Mouse (Mus musculus): ENCODE measurements around the gene Paip2b. TPM values are rescaled to one million over a fixed set of nuclear protein-coding genes. Genes with fewer than 3 reads are reported as not detected.
A peak's percentile ranks its signal among the peaks of the same experiment; 100 is the strongest.

The Paip2b gene
- polyA plus RNA-seq, 1 experiment: 14.4 TPM

GRCm38 (mm10) chr6:83866423-83866822 lies 34.9 kb upstream of the Paip2b start:
- no peak overlapping the region for H3K4me3 ChIP-seq
- no peaks in the 10 kb centered on the region for H3K36me3 ChIP-seq (ENCODE audit: control insufficient read depth, insufficient read depth)
- TF ChIP-seq CEBPB (IDR thresholded peaks at IDR 0.05; ENCODE audit: insufficient read depth, poor library complexity, severe bottlenecking): no peak
- TF ChIP-seq POLR2AphosphoS2 (IDR thresholded peaks at IDR 0.05; ENCODE audit: insufficient read length, low read depth): no peak
- no peak for TF ChIP-seq SRF (IDR thresholded peaks at IDR 0.05; ENCODE audit: control insufficient read depth, insufficient read length, low read depth)
- no peak for TF ChIP-seq TCF3 (IDR thresholded peaks at IDR 0.05; ENCODE audit: insufficient read length, low read depth)
- no peak for TF ChIP-seq E2F4 (IDR thresholded peaks at IDR 0.05; ENCODE audit: insufficient read depth)
- no peak for TF ChIP-seq MYOD1 (IDR thresholded peaks at IDR 0.05; ENCODE audit: control insufficient read depth in 1 of 3, insufficient read length in 2 of 3, low read depth in 2 of 3)
- TF ChIP-seq MYOG (IDR thresholded peaks at IDR 0.05; ENCODE audit: control insufficient read depth in 1 of 3, insufficient read depth in 1 of 3, insufficient read length in 2 of 3, low read depth in 2 of 3): no peak
- no peak for TF ChIP-seq USF1 (IDR thresholded peaks at IDR 0.05; ENCODE audit: low read depth)
- TF ChIP-seq MAX (IDR thresholded peaks at IDR 0.05; ENCODE audit: low read depth): no peak
- no peak for TF ChIP-seq TCF12 (IDR thresholded peaks at IDR 0.05; ENCODE audit: insufficient read depth, poor library complexity, severe bottlenecking)
- TF ChIP-seq REST (IDR thresholded peaks at IDR 0.05; ENCODE audit: insufficient read depth, insufficient read length): no peak
- H3K4me2 ChIP-seq (ENCODE audit: low read depth): peak overlapping the region; percentile 99
- H3K27me3 ChIP-seq (ENCODE audit: control insufficient read depth, insufficient read depth, insufficient read length): peaks cover 13% of the 10 kb centered on the region
- H3ac ChIP-seq (ENCODE audit: control insufficient read depth, insufficient read length): no peak overlapping the region
- no peaks in the 10 kb centered on the region for H3K79me2 ChIP-seq (ENCODE audit: control insufficient read depth, insufficient read depth)

GRCm38 (mm10) chr6:83863538-83863937 lies 32.0 kb upstream of the Paip2b start:
- no peaks in the 10 kb centered on the region for H3K79me2 ChIP-seq (ENCODE audit: control insufficient read depth, insufficient read depth)
- TF ChIP-seq POLR2AphosphoS2 (IDR thresholded peaks at IDR 0.05; ENCODE audit: insufficient read length, low read depth) (no peak), MYOD1 (IDR thresholded peaks at IDR 0.05; ENCODE audit: control insufficient read depth in 1 of 3, insufficient read length in 2 of 3, low read depth in 2 of 3) (no peak), MAX (IDR thresholded peaks at IDR 0.05; ENCODE audit: low read depth) (no peak), CEBPB (IDR thresholded peaks at IDR 0.05; ENCODE audit: insufficient read depth, poor library complexity, severe bottlenecking) (no peak), TCF12 (IDR thresholded peaks at IDR 0.05; ENCODE audit: insufficient read depth, poor library complexity, severe bottlenecking) (no peak), MYOG (IDR thresholded peaks at IDR 0.05; ENCODE audit: control insufficient read depth in 1 of 3, insufficient read depth in 1 of 3, insufficient read length in 2 of 3, low read depth in 2 of 3) (no peak), SRF (IDR thresholded peaks at IDR 0.05; ENCODE audit: control insufficient read depth, insufficient read length, low read depth) (no peak), E2F4 (IDR thresholded peaks at IDR 0.05; ENCODE audit: insufficient read depth) (no peak), TCF3 (IDR thresholded peaks at IDR 0.05; ENCODE audit: insufficient read length, low read depth) (no peak), USF1 (IDR thresholded peaks at IDR 0.05; ENCODE audit: low read depth) (no peak), REST (IDR thresholded peaks at IDR 0.05; ENCODE audit: insufficient read depth, insufficient read length) (no peak), POLR2A (IDR thresholded peaks at IDR 0.05; ENCODE audit: insufficient read length, low read depth) (no peak)
- no peak overlapping the region for H3K4me2 ChIP-seq (ENCODE audit: low read depth)
- H3K27me3 ChIP-seq (ENCODE audit: control insufficient read depth, insufficient read depth, insufficient read length): peaks cover 15% of the 10 kb centered on the region
- no peaks in the 10 kb centered on the region for H3K36me3 ChIP-seq (ENCODE audit: control insufficient read depth, insufficient read depth)
- no peak overlapping the region for H3ac ChIP-seq (ENCODE audit: control insufficient read depth, insufficient read length)
- H3K4me3 ChIP-seq: no peak overlapping the region

- no peak for TF ChIP-seq CEBPB (IDR thresholded peaks at IDR 0.05; ENCODE audit: insufficient read depth, poor library complexity, severe bottlenecking)
- no peak for TF ChIP-seq E2F4 (IDR thresholded peaks at IDR 0.05; ENCODE audit: insufficient read depth)
- no peak for TF ChIP-seq MYOD1 (IDR thresholded peaks at IDR 0.05; ENCODE audit: control insufficient read depth in 1 of 3, insufficient read length in 2 of 3, low read depth in 2 of 3)
- TF ChIP-seq POLR2A (IDR thresholded peaks at IDR 0.05; ENCODE audit: insufficient read length, low read depth): no peak
- TF ChIP-seq TCF12 (IDR thresholded peaks at IDR 0.05; ENCODE audit: insufficient read depth, poor library complexity, severe bottlenecking): no peak
- no peak for TF ChIP-seq USF1 (IDR thresholded peaks at IDR 0.05; ENCODE audit: low read depth)
- TF ChIP-seq POLR2AphosphoS2 (IDR thresholded peaks at IDR 0.05; ENCODE audit: insufficient read length, low read depth): no peak
- TF ChIP-seq MYOG (IDR thresholded peaks at IDR 0.05; ENCODE audit: control insufficient read depth in 1 of 3, insufficient read depth in 1 of 3, insufficient read length in 2 of 3, low read depth in 2 of 3): no peak
- no peak for TF ChIP-seq TCF3 (IDR thresholded peaks at IDR 0.05; ENCODE audit: insufficient read length, low read depth)
- no peak for TF ChIP-seq SRF (IDR thresholded peaks at IDR 0.05; ENCODE audit: control insufficient read depth, insufficient read length, low read depth)
- TF ChIP-seq REST (IDR thresholded peaks at IDR 0.05; ENCODE audit: insufficient read depth, insufficient read length): no peak
- TF ChIP-seq MAX (IDR thresholded peaks at IDR 0.05; ENCODE audit: low read depth): no peak
- Histone ChIP-seq H3K79me2 (ENCODE audit: control insufficient read depth, insufficient read depth) (no peaks in the 10 kb centered on the region), H3K27me3 (ENCODE audit: control insufficient read depth, insufficient read depth, insufficient read length) (peaks cover 11% of the 10 kb centered on the region), H3K36me3 (ENCODE audit: control insufficient read depth, insufficient read depth) (no peaks in the 10 kb centered on the region), H3K4me2 (ENCODE audit: low read depth) (no peak overlapping the region), H3K4me3 (no peak overlapping the region), H3ac (ENCODE audit: control insufficient read depth, insufficient read length) (no peak overlapping the region)
These were observed 28.5 kb upstream of the Paip2b start for GRCm38 (mm10) chr6:83860033-83860432.

DNA sequence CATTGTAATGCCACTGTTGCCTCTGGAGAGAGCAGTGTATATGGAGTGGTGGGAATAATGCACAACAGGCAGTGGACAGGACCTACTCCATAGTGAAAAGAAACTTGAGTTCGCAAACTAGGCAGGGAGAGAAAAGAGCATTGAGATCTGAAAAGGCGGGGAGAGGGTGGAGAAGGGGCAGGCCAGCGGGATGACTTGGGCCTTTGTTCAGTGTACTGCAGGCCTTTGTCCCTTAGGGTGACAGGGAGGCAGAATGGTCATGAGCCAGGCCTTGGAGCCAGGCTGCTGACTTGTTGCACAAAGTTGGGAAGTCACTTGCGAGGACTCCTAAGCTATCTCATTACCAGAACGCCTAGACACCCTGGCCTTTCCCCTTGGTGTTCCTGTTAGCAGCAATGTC lies 25.9 kb upstream of the Paip2b start:
- TF ChIP-seq MAX (IDR thresholded peaks at IDR 0.05; ENCODE audit: low read depth): no peak
- Histone ChIP-seq H3K4me3 (no peak overlapping the region), H3K79me2 (ENCODE audit: control insufficient read depth, insufficient read depth) (no peaks in the 10 kb centered on the region), H3ac (ENCODE audit: control insufficient read depth, insufficient read length) (no peak overlapping the region), H3K27me3 (ENCODE audit: control insufficient read depth, insufficient read depth, insufficient read length) (peaks cover 11% of the 10 kb centered on the region), H3K36me3 (ENCODE audit: control insufficient read depth, insufficient read depth) (no peaks in the 10 kb centered on the region), H3K4me2 (ENCODE audit: low read depth) (no peak overlapping the region)

- TF ChIP-seq POLR2AphosphoS2 (IDR thresholded peaks at IDR 0.05; ENCODE audit: insufficient read length, low read depth): no peak
- no peak for TF ChIP-seq REST (IDR thresholded peaks at IDR 0.05; ENCODE audit: insufficient read depth, insufficient read length)
- TF ChIP-seq USF1 (IDR thresholded peaks at IDR 0.05; ENCODE audit: low read depth): no peak
- no peak for TF ChIP-seq TCF3 (IDR thresholded peaks at IDR 0.05; ENCODE audit: insufficient read length, low read depth)
- no peak for TF ChIP-seq POLR2A (IDR thresholded peaks at IDR 0.05; ENCODE audit: insufficient read length, low read depth)
- TF ChIP-seq CEBPB (IDR thresholded peaks at IDR 0.05; ENCODE audit: insufficient read depth, poor library complexity, severe bottlenecking): no peak
- TF ChIP-seq MYOD1 (IDR thresholded peaks at IDR 0.05; ENCODE audit: control insufficient read depth in 1 of 3, insufficient read length in 2 of 3, low read depth in 2 of 3): no peak
- no peak for TF ChIP-seq E2F4 (IDR thresholded peaks at IDR 0.05; ENCODE audit: insufficient read depth)
- TF ChIP-seq TCF12 (IDR thresholded peaks at IDR 0.05; ENCODE audit: insufficient read depth, poor library complexity, severe bottlenecking): no peak
- no peak for TF ChIP-seq MYOG (IDR thresholded peaks at IDR 0.05; ENCODE audit: control insufficient read depth in 1 of 3, insufficient read depth in 1 of 3, insufficient read length in 2 of 3, low read depth in 2 of 3)
- no peak for TF ChIP-seq MAX (IDR thresholded peaks at IDR 0.05; ENCODE audit: low read depth)
- no peak for TF ChIP-seq SRF (IDR thresholded peaks at IDR 0.05; ENCODE audit: control insufficient read depth, insufficient read length, low read depth)
These were observed 17.9 kb upstream of the Paip2b start for GRCm38 (mm10) chr6:83849446-83849845.

More at GRCm38 (mm10) chr6:83849446-83849845, 17.9 kb upstream of the Paip2b start:
- Histone ChIP-seq H3ac (ENCODE audit: control insufficient read depth, insufficient read length) (no peak overlapping the region), H3K79me2 (ENCODE audit: control insufficient read depth, insufficient read depth) (no peaks in the 10 kb centered on the region), H3K4me3 (no peak overlapping the region), H3K36me3 (ENCODE audit: control insufficient read depth, insufficient read depth) (no peaks in the 10 kb centered on the region), H3K4me2 (ENCODE audit: low read depth) (no peak overlapping the region), H3K27me3 (ENCODE audit: control insufficient read depth, insufficient read depth, insufficient read length) (peaks cover 16% of the 10 kb centered on the region)

Data from myocyte (in vitro differentiated cells).